Mouse (Mus musculus) adrenal gland, adult 2 months (tissue): ENCODE data around the gene Det1. TPM values are rescaled to one million over a fixed set of nuclear protein-coding genes. Genes with fewer than 3 reads are reported as not detected.

Experiments
- DNase-seq: peaks from one replicate; pipeline ENCODE4 v3.0.0; 2021
- long read RNA-seq: library from polyadenylated mRNA; stranded (forward); transcript quantifications from one replicate; pipeline ENCODE4 v2.0.0, GENCODE M21; 2021
- polyA plus RNA-seq: library from polyadenylated mRNA; depleted of rRNA; stranded (reverse); fragments of >200 nt; gene quantifications from 2 replicates; pipeline ENCODE4 v1.2.3, GENCODE M21; 2012; rRNA removed
- total RNA-seq, 2 experiments: library from RNA; stranded (reverse); gene quantifications; 2 replicates each; pipeline ENCODE4 v1.2.3; 2021

Det1 gene
- total RNA-seq (10 to 100 TPM; 13.0 to 13.3 TPM), polyA plus RNA-seq (14.0 and 14.4 TPM in 2 replicates)
- long read RNA-seq, transcript Det1-201 (5 exons, 2,269 nt), result major isoform, 12 of 15 reads
- long read RNA-seq, partial matches to known transcripts, result 0 of 15 reads
- long read RNA-seq, other reads (novel, unspliced or antisense), result 3 of 15 reads

DNA sequence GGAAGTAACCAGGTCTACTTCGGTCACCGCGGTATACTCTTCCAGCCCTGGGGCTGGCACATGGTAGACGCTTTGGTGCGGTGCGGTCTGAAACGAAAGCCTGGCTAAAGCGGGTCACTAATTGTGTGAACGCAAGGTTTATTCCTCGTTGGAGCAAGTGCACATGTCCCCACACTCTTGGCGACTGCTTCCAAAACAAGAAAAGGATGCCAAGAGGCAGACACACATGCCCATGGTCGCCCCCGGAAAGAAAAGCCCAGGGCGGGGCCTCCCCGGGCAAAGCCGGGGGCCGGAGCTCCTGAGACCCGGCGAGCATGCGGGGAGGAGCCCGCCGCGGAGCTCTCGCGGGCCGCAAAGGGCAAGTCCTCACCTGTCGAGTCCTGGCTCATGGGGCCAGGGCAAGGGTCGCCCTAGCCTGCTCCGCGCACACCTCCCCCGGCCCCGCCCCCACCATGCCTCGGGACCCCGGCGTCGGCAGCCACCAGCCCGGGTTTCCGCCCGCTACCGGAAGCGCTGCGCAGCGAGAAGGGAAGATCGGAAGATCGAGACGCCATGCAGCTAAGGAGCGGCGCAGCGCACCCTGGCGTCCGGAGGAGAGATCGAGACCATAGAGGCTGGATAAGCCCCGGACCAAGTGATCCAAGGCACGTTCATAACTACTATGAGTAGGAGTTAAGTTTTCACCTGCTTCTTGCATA, at the start of gene Det1:
TSS of gene Det1 (minus strand) at position 527 of the 698 bp plus-strand sequence.
- DNase-seq, result peak; percentile 94

DNA sequence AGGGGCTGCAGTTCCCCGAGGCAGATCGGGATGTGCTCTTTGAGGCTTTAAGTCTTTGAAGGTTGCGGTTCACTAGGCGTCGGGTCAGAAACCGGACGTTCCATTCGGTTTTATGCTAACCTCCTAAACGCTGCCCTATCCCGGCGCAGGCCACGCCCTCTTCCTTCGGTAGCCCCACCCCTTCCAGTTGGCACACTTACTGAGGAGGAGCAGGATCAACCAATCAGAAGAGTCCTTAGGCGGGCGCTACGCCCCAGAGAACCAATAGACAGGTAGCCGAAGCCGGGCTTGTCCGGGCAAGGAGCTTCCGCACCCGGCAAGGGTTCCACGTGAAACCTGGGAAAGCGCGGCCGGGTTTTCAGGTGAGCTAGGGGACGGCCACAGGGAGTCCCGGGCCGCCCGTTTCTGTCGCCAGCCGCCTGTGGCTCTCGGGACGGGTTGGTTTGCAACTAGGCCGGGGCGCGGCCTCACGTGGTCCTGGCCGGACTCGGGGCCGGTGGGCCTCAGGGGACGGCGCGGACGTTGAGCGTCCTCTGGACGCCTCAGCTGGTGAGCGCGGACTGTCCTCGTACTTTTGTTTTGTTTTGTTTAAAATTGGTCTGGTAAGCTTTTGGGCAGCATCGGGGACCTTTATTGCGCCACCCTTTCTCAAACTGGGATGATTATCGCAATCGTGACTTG, 48.7 kb upstream of the Det1 start, which contains the start of gene Aen:
TSS of gene Aen (plus strand) at position 202 of the 681 bp plus-strand sequence.
- peak; percentile 99 for DNase-seq

DNA sequence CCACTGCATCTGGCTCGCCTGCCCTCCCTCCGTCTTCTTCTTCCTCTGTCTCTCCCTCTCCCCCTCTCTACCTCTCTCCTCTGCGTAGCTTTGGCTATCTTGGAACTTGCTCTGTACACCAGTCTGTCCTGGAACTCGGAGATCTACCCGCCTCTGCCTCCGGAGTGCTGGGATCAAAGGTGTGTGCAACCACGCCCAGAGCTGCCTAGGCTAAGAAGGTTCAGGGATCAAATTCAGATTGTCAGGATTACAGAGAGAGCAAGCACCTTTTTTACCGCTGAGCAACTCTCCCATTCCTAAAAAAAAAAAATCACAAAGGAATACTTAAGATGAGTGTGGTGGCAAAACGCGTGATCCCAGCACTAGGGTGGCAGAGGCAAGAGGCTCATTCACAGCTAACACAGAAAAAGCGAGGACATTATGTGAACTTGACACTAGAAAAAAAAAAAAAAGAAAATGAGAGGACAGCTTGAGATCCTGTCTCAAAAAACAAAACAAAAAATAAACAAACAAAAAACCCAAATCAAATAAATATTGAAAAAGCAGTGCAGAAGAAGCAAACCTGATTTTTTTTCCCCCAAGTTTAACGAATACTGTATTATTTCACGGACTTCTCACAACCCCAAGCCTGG, 48.1 kb upstream of the Det1 start:
- no peak for DNase-seq

DNA sequence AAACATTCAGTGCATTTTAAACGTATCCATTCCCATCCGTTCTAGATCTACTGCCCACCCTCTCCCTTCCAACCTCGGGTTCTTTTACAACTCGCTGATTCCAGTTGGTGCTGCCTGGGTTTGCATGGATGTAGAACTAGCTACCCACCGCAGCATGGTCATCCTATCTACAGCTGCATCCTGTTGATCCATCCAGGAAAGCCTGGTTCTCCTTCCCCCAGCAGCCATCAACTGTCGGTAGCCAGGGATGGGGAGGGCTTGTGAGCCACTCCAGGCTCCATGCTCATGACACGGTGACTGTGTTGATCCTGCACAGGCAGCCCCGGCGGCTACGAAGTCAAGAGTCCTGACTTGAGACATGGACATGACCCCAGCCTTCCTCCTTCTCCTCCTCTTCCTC, 46.9 kb upstream of the Det1 start:
- DNase-seq, result no peak

DNA sequence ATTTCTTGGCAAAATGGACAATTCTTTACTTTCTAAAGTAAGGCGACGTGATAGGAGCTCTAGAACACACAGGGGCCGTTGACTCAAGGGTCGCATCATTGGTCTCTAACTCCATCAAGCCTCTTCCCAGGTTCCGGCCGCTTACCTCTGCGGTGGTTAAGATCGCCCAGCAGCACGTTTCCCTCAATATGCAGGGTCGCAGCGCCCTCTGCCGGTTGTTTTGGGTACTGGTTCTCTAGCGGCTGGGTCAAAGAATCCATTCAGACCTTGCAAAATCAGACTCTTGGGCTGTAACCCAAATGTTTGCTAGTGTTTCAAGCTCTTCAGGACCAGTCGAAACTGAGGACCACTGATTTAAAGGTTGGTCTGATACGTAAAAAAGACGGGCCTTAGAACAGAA, 43.6 kb upstream of the Det1 start:
- DNase-seq, result peak; percentile 84

DNA sequence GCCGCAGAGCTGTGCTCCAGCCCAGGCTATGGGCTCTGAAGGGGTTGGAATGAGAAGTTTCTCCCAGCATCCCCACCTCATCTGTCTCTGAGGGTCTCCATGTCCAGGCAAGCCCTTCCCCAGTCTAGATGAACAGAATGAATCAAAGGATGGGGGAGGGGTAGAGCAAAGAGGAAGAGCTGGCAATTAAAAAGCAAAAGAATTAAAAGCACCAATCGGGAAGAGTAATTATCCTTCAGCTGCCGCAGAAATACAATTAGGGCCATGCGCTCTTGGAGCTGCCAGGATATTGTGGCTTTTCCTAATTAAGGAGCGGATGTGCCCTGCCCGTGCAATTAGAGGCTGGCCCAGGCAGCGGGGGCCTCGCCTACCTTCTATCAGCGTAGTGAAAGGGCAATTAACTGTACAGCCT, 40.4 kb upstream of the Det1 start:
- DNase-seq, result no peak

DNA sequence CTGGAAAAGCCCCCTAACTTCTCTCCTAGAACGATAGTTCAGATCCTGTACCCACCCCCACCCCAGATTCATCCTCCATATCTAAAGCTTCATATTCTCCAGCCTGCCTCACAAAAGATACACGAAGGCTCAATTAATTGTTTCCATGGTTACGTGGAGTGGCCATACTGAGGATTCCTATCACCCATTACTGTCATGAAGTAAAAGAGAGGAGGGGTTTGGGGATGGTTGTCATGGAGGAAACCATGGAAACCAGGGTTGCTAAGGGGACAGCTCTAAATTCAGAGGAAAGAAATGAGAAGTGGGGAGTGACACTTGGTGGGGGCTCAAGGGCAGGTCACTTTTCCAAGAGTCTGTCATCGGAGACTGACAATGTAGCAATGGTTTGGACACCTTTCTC, 39.4 kb upstream of the Det1 start:
- no peak for DNase-seq

DNA sequence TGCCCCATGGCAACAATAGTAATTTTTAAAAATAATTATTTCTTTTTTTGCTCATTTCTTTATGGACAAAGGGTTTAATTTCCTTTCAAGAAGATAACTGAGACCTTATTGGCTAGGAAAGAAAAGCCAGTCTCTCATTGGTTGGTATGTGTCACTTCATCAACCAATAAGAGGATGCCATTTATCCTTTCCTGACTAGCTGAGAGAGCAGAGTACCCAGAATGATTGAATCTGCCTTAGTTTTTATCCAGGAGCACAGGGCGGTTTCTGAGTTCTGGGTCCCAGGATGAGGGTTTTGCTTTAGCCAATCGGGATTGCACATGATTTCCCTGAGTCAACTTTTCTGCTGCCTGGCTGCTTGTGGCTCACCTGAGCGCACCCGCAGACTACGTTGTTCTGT, 38.3 kb upstream of the Det1 start:
- no peak for DNase-seq

DNA sequence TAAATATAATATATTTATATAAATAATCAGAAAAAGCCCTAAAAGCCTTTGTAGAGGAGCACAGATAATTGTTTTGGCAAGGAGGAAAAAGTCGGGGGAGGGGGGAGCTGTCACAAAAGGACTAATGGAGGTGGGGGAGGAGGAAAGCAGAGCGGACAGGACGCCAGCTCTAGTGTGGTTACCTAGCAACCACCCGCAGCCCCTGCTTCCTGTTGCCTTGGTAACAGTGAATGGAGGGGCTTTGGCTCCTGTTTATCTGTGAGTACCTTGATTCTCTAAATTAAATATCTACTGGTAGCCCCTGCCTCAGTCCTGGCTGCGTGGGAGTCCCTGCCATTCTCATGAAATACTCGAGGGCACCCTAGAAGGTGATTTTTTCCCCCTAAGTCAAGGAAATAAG, 37.1 kb upstream of the Det1 start:
- no peak for DNase-seq

DNA sequence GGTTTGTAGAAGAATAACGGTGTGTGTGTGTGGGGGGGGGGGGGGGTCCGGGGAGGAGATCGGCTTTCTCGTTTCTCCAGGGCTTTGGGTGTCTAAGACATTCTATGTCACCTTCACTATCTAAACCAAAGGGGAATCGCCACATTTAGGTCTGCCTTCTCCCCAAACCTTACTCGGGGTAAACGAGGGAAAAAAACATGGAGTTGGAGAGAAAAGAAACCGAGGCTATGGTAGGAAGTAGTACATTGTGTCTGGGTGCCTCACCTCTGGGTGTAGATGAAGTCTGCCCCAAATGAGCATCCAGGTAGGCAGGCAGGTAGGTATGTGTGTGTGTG, 36.6 kb upstream of the Det1 start:
- no peak for DNase-seq

DNA sequence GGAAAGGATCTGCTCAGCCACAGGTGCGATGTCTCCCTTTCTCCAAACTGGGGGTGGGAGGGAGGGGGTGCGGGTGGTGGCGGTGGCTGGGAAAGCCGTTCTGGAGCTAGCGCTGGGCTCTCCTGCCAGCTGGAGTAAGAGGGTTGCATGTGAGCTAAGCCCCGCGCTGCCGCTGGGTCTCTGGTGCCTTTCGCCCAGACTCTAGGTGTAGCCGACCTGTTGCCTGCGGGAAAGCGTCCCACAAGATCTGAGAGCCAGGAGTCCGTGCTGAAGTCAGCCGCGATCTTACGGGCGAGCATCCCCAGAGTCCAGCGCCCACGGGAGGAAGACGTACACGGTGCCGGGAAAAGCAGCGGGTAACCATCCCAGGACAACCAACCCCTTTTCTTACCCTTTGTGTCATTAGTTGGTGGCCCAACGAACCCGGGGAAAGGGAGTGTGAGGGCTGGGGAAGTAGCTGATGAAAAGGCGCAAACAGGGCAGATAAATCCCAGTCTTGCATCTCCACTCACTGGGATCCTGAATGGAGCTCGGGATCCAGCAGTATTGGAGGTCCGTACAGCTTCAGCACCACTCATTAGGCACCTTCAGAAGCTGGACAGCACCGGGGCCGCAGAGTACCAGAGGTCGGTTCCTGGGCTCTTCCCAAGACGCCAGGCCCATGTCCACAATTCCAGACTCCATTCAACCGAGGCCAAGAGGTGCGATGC, 36.1 kb upstream of the Det1 start:
- DNase-seq, result no peak

DNA sequence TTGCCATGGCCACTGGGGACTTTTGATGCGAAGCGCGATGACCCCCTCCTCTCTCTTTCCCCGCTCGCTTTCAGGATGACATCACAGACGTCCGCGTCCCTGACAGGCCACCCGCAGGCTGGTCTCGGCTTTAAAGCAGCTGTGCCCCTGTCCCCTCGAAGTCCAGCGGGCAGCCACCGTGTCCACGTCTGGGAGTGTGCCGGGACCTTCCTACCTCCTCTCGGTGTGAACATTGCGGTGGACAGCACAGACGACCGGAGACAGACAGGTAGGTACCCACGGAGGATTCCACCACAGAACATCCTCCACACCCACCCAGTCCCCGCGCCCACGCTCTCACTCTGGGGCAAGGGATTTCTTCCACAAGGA, 35.4 kb upstream of the Det1 start:
- peak; percentile 52 for DNase-seq

DNA sequence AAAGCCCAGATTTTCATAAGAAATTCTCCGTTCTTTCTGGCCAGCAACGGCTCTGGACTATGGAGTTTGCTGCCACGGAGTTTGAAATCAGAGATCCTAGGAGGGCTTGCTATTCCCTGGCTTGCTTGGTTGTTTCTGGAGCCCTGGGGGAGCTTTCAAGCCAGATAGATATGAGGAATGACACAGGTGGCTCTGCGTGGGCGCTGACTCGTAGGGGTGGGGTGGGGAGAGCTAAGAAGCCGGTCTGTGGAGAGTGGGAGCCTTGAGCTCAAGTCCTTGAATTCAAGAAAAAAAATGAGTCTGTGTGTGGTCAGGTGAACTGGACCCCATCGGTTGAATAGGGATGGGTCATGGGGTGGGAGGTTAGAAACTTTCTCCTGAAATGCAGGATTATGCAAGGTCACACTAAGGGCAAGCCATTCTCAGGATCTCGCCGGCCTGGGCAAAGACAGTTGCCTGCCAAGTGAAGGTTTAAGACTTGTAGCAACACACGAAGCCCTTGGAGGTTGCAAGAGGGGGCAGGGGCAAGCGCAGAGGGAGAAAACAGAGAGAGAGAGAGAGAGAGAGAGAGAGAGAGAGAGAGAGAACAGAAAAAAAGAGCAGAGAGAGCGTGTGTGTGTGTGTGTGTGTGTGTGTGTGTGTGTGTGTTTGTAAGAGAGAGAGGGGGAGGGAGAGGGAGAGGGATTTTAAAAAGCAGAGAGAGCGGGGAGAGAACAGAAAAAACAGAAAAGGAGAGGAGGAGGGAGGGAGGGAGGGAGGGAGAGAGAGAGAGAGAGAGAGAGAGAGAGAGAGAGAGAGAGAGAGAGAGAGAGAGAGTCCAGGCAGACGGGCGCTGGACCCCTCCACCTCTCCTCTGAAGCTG, 34.8 kb upstream of the Det1 start:
- DNase-seq, result no peak

DNA sequence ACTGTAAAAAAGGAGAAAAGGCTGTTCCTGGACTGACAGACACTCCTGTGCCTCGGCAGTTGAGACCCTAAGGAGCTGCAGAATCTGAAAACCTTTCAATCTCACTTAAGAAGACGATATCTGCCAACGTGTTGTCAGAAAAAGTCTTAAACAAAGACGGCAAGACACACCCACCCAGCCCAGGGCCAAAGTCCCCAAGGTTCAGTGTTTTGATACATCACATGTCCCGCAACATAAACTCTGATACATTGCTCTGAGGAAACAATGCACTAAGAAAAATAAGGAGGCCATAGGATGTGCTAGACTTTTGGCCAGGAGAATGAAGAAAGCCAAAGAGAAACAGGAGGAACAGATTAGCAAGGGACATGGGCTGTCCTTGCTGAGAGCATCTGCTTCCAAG, 25.8 kb upstream of the Det1 start:
- DNase-seq, result no peak

DNA sequence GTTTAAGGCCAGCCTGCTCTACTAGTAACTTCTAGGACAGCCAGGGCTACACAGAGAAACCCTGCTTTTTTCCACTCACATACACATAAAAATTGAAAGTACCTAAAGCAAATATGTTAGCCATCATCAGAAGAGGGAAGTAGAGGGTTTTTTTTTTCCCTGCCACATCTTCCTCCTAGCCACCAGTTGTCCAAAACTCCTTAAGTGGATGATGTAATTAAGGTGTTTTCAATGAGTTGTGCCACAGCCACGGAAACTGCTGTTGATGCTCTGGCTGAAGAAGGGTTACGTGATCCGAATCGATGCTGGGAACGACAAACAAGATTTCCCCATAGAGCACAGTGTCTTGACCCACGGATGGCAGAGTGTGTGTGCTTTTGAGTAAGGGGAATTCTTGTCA, 25.3 kb upstream of the Det1 start:
- DNase-seq, result no peak

DNA sequence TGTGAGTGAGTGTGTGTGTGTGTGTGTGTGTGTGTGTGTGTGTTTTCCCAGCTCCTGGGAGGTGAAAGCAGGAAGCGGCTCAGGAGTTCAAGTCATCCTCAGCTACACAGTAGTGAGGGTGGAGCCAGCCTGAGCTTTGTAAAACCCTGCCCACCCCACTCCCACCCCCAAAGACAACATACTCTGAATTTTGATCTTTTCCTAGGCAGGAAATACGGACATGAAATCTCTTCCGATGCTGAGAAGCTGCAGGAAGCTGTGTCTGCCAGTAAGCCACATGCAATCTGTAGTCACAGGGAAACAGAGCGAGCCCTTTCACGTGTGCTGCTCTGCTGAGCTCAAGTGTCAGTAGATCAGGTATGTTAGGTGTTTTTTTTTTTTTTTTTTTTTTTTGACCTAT, 21.7 kb upstream of the Det1 start:
- no peak for DNase-seq

DNA sequence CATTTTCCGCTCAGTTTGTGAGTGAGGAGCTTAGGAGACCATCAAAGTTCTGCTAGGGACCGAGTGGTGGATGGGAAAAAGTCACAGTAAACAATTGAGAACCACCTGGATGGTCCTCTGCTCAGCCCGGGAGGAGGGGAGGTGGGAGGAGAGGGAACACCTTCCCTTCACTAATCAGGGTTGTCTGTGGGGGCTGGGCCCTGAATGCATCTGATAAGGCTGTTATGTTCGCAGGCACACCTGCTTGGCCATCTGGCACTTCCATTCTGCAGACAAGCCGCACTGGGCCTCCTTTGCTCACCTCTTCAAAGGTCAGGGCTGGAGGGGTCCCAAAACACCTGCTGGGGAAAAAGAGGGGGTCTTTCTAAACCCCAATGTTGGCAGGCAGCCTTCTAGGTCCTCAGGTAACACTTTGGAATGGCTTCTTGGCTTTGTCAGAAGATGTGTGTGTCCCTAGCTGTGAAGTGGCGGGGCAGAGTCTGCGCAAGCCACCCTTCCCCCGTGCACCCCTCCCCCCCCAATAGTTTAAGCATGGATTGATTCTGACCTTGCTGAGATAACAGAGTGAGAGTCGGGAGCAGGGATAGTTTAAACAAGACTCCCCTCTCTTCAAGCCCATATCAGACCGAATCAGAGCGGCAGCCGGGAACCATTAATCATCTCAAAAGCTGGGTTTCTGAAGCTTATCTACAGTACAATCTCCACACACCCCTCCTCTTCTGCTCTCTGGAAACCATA, 18.3 kb upstream of the Det1 start:
- no peak for DNase-seq

DNA sequence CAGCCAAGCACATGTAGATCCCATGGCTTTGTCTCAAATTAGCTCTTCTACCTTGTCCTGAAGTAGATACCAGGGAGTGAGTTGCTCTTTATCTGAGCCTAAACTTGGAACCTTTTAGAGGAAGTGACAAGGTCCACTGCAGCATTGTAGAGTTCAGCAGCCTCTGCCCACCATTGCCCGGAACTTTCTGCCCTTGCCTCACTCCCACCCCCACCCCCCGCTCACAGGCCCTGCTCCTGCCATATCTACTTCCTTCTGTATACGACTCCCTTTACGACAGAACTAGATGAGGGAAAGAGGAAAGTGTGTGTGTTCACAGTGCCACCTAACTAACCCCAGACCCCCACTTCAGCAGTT, 17.4 kb upstream of the Det1 start:
- no peak for DNase-seq

DNA sequence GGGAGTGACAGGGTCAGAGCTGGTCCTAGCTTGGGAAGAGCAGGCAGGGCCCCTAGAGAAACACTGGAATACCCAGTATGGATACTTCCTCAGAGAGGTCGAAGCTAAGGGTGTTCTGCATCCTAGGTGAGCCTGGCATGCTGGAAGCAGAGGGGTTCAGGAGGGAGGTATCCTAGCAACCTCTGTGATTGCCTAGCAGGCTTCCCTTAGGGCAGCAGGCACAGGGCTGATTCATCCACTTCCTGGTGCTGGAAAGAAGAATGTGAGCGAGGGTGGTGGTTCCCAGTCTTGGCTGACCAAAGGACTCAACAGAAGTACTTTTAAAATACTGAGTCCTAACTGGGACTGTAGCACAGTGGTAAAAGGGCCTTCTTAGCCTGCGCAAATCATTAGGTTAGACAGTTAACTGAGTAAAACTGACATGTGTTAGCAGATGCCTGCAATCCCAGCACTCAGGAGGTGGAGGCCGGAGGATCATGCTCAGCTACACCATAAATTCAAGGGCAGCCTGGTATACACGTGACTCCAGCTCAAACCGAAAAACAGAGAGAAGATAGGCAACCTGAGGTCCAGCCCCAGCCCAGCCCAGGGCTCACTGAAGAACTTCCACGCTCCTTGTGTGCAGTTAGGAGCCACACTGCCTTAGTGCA, 16.9 kb upstream of the Det1 start:
- DNase-seq, result no peak

DNA sequence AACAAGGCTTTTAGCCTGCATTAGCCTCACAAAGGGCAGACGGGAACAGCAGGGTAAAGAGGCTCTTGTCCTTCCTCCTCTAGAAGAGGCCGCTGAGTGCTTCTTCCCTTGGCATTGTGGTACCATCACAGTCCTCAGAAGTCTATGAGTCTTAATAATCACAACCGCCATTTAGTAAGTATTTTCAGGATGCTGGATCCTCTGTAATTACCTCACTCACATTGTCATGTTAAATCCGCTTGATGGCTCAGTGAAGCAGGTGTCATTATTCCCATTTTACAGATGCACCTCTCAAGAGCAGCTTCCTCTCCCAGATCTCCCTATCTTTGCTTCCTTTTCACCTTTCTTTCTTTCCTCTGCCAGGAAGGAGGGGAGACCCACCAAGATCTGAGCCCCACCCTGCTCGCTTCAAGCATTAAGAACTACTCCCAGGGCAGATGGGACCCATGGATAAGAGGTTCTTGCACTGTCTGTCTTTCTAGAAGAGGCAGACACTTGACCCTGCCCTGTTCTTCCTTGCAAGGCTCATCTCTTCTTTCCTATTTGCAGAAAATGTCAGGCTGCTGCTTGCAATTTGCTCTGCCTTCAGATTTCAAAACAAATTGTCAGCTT, 8.1 kb upstream of the Det1 start:
- no peak for DNase-seq
